Mouse (Mus musculus): ENCODE measurements around the gene Hmox2.
A peak's percentile ranks its signal among the peaks of the same experiment; 100 is the strongest.
"Not testable (repeated sequence)": the region's sequence is repeated elsewhere in the genome, so short reads cannot be mapped to it uniquely, and the experiment has no call there.

Gene Hmox2

DNA sequence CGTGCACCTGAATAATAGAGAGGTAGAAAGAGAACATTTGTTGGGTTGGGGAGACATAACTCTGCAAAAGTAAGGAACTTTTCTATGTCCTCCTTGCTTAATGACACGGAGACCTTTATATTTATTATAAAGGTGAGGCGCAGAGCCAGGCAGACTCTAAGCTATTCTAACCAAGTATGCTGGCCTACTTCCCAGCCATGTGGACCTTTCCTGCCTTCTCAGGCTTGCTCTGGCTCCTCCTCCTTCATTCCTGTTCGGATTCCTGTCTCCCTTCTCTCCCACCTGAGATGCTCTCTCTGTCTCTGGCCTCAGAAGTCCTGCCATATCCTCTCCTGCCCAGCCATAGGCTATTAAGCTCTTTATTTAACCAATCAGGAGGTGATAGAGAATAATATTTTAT lies 895 bp upstream of the Hmox2 start:
- no peak for DNase-seq (ENCODE audit: low read depth)

GRCm38 (mm10) chr16:4726528-4727128 lies 467 bp downstream of the Hmox2 start:
- DNase-seq (ENCODE audit: low read depth): no peak

DNA sequence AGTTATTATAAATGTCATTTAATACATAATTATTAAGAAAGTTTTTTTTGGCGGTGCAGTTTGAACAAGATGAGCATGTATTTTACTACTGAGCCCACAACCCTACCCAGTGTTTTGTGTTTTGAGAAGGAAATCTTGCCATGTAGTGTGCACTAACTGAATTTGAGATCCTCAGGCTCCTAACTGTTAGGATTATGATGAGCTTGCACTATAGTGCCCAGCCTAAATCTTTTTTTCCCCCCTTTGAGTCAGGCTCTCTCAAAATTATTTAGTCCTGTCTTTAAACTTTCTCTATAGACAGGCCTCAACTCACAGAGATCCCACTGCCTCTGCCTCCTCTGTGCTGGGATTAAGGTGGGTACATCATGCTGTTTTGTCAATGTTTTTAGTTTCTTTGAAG lies 1.4 kb downstream of the Hmox2 start:
- DNase-seq (ENCODE audit: low read depth): no peak

DNA sequence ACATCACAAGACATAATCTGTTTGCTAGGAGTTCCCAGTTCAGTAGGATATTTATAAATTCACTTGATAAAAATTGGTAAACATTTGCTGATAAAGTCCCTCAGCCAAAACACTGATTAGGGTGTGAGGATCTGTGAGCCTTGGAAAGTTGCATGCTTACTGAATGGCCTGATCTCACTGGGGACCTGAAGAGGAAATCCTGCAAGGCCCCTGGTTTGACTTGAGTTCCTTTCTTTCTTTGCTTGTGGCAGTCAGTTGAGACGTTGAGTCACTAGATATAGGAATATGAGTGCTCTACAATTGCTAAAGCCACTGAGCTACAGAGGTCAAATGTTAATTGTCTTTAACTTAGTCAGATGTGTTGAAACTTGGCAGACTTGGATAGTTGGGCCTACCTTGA lies 1.8 kb downstream of the Hmox2 start:
- DNase-seq (ENCODE audit: low read depth): no peak

- DNase-seq (ENCODE audit: low read depth): no peak
Measured at GRCm38 (mm10) chr16:4730776-4731358, 4.7 kb downstream of the Hmox2 start.

GRCm38 (mm10) chr16:4736262-4736661 lies 10.1 kb downstream of the Hmox2 start:
- DNase-seq (ENCODE audit: low read depth): no peak

GRCm38 (mm10) chr16:4739994-4740393 lies 13.8 kb downstream of the Hmox2 start:
- DNase-seq (ENCODE audit: low read depth): no peak

DNA sequence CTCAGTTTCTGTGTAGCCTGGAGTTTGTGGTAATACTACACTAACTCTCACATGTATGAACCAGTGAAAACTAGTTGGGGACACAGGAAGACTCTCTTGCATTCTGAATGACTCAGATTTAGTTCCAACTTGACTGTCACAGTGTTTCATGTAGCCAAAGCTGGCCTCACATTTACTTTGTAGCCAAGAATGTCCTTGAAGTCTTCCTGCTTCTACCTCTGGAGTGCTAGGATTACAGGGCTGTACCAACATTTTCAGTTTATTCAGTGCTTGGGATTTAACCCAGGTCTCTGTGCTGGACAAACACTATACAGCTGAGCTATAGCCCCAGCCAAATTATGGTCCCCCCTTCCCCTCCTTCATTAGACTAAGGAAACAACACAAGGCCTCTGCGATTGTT lies 16.0 kb downstream of the Hmox2 start:
- DNase-seq (ENCODE audit: low read depth): no peak

DNA sequence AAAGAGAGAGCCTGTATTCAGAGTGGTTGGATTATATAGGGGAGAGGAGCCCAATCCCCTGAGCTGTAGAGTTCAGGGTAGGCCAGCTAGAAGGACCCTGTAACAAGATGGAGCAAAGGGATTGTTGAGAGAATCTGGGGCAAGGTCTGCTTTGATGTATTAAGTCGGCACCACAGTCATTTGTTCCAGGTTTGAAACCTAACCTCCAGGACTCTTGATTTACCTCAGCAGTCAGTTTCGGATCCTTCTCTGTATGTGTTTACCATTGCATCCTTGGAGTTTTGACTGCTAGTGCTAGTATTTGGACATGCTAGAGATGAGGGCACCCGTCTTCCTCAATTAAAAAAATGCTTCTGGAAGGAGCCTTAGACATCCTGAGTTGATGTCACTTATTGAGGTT lies 26.0 kb downstream of the Hmox2 start:
- no peak for DNase-seq (ENCODE audit: low read depth)

GRCm38 (mm10) chr16:4754045-4754444 lies 27.9 kb downstream of the Hmox2 start:
- DNase-seq (ENCODE audit: low read depth): no peak

DNA sequence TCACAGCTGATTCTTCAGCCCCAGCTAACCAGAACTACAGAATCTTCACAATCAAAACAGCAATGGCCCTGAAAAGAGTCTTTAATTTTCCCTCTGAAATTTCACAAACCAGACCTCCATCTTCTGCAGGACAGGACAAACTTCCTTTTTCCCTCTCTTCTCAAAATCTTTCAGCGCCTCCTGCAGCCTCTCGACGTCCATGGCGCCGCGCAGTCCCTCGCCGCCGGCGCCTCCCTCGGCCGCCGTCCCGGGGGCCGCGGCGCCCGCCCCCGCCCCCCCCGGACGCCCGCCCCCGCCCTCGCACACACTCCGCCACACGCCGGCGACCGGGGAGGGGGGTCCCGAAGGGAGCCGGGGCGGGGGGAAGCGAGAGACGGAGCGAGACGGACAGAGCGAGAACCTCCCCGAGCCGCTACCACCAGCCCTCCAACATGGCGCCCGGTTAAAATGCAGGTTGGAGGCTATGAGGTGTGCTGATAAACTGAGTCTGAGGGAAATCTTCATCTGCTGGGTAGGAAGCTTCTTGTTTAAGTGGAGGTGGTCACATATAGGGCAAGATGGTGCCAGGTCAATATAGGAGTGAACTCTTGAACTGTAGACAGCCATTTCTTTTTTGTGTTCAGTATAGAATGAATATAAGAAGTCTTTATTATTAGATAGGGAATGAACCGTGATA lies 30.6 kb downstream of the Hmox2 start:
- DNase-seq (ENCODE audit: low read depth): not testable (repeated sequence)

GRCm38 (mm10) chr16:4762437-4762836 lies 36.3 kb downstream of the Hmox2 start:
- DNase-seq (ENCODE audit: low read depth): no peak

DNA sequence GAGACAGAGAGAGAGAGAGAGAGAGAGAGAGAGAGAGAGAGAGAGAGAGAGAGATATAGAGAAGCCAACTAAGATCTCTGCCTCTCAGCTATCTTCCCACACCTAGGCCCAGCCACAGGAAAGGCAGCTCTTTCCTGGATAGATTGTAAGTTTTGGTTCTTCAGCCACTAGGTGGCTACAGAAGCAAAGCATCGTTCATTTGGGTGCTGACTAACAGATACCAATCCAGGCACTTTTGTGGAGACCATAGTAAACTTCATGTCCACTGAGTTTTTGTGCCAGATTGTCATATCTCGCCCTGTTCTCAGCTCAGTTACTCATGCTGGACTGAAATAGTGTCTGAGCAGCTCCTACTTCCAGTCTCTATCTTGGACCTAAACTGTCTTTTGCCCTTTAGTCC lies 37.1 kb downstream of the Hmox2 start:
- DNase-seq (ENCODE audit: low read depth): peak; percentile 28

DNA sequence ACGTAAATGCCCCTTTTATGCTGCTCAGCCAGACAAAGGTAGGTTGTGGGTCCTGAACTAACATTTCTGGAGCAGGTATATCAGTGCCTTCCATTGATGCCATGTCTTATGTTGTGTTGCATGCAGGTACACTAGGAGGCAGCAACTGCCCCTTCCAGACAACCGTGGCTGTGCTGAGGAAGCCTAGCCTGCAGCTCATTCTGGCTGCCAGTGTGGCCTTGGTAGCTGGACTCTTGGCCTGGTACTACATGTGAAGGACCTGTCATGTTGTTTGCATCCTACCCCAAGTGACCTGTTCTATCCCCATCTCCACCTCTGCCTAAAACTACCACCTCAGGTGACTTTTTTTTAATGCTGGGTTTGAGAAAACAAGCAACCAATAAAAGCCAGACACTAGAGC lies 39.7 kb downstream of the Hmox2 start:
- no peak for DNase-seq (ENCODE audit: low read depth)

GRCm38 (mm10) chr16:4767012-4767790 lies 41.0 kb downstream of the Hmox2 start:
- DNase-seq (ENCODE audit: low read depth): no peak

DNA sequence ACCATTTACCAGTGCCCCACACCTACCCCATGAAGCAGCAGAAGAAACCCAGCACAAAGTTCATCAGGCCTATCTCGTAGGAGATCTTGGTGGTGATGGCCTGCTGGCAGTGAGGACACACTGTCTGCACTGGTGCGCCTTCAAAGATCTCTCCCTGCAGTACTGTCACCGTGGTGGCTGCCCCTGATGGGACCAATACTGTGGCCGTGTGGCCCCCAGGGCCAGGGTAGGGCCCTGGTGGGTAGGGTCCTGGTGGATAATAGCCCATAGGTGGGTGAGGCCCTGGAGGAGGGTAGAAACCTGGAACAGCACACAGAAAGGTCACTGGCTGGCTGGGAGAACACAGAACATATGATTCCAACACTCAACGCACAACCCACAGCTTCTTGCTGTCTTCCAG lies 42.6 kb downstream of the Hmox2 start:
- DNase-seq (ENCODE audit: low read depth): no peak

- peak; percentile 55 for DNase-seq (ENCODE audit: low read depth)
Measured at GRCm38 (mm10) chr16:4773289-4773970, 47.3 kb downstream of the Hmox2 start.

GRCm38 (mm10) chr16:4777171-4777904 lies 51.2 kb downstream of the Hmox2 start:
- peak; percentile 51 for DNase-seq (ENCODE audit: low read depth)

GRCm38 (mm10) chr16:4777905-4778609 lies 51.9 kb downstream of the Hmox2 start:
- peak; percentile 40 for DNase-seq (ENCODE audit: low read depth)

DNA sequence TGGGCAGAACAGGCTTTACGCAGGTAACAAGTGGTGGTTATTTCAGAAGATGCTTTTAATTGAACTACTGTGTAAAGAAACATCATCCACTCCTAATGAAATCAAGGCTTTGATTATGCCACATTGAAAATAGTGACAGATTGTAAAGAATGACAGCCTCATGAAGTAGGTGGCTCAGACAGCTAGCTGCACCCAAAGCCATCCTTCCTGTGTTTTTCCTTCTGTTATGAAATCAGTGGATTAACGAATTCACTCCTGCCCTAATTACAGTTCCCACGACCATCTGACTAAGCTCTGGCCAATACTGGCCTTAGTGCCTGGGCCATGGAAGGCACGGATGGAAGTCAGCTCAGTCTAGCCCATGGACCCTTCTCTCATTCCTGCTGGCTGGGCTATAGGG lies 52.8 kb downstream of the Hmox2 start:
- DNase-seq (ENCODE audit: low read depth): no peak

All from fibroblast of lung, adult 2 months (primary cell).